Mouse (Mus musculus) spleen, adult 2 months (tissue): ENCODE data around the gene Ctse. TPM values are rescaled to one million over a fixed set of nuclear protein-coding genes. Genes with fewer than 3 reads are reported as not detected.

Source experiments
- DNase-seq, 2 experiments: peaks; one replicate each; pipeline versions ENCODE4 v3.0.0 to v3.0.0-alpha.2; 2012 to 2021; ENCODE audit warnings: low spot score in 2 of 2, low read depth in 1 of 2
- H3K27ac ChIP-seq: fragments of 200-500 bp; 2 replicates; pipeline ENCODE4 v1.5.1; 2012; ENCODE audit warnings: low read length, inconsistent platforms; ENCODE audit not compliant: insufficient read depth
- H3K27me3 ChIP-seq: fragments of 200-500 bp; 2 replicates; pipeline ENCODE4 v1.6.1; 2012; ENCODE audit warnings: mild to moderate bottlenecking, moderate library complexity, low read length, inconsistent platforms; ENCODE audit not compliant: control insufficient read depth, insufficient read depth
- H3K36me3 ChIP-seq: fragments of 200-500 bp; 2 replicates; pipeline ENCODE4 v1.6.1; 2012; ENCODE audit warnings: mild to moderate bottlenecking, low read length, inconsistent platforms; ENCODE audit not compliant: control insufficient read depth, insufficient read depth
- H3K4me1 ChIP-seq: fragments of 200-500 bp; 2 replicates; pipeline ENCODE4 v1.6.1; 2011; ENCODE audit warnings: inconsistent platforms; ENCODE audit not compliant: control insufficient read depth, insufficient read depth, insufficient read length
- H3K4me3 ChIP-seq: fragments of 200-500 bp; 2 replicates; pipeline ENCODE4 v1.5.1; 2011; ENCODE audit warnings: mild to moderate bottlenecking, inconsistent platforms; ENCODE audit not compliant: insufficient read depth, insufficient read length; ENCODE audit errors: extremely low read depth
- CTCF ChIP-seq: fragments of 200-500 bp; IDR thresholded peaks from 2 replicates; pipeline ENCODE4 v1.5.1; 2011; ENCODE audit warnings: mild to moderate bottlenecking, inconsistent platforms; ENCODE audit not compliant: insufficient read depth, insufficient read length, insufficient replicate concordance; ENCODE audit errors: extremely low read depth
- POLR2A ChIP-seq: fragments of 200-500 bp; IDR thresholded peaks from 2 replicates; pipeline ENCODE4 v1.6.1; 2011; ENCODE audit warnings: low read depth, low read length, inconsistent platforms
- WGBS: fragments of 180-500 bp; shearing (Covaris S2); methylation state at CpG from one replicate; pipeline ENCODE4 v1.1.7; 2018; 5-methylcytosine and 5-hydroxymethylcytosine counted together
- polyA plus RNA-seq: library from polyadenylated mRNA; depleted of rRNA; stranded (reverse); fragments of >200 nt; gene quantifications from 2 replicates; pipeline ENCODE4 v1.2.3, GENCODE M21; 2012

The Ctse gene
- polyA plus RNA-seq, 1 experiment = 77.8 TPM

DNA sequence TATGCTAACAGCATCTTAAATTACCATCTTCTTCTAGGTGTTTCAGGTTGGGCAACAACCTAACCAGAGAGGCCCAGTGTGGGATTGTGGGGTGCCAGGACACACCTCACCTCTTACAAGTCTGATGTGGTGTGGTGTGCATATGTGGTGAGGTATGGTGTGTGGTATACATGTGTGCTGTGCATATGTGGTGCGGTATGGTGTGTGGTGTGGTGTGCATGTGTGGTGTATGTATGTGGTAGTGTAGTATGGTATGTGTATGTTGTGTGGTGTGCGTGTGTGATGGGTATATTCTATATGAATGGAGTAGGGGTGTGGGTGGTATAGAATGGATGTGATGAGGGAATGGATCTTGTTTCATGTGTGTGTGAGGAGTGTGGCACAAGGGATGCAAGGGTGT is 49.6 kb downstream of the Ctse start:
- TF ChIP-seq CTCF = no peak
- TF ChIP-seq POLR2A = no peak
- H3K4me3 ChIP-seq = no peak overlapping the region
- no peaks in the 10 kb centered on the region for H3K36me3 ChIP-seq
- peaks cover 7% of the 10 kb centered on the region for H3K4me1 ChIP-seq
- no peak for DNase-seq
- H3K27ac ChIP-seq = no peak overlapping the region
- WGBS = 91% methylated on average over 2 of the region's 2 CpGs
- no peaks in the 10 kb centered on the region for H3K27me3 ChIP-seq

DNA sequence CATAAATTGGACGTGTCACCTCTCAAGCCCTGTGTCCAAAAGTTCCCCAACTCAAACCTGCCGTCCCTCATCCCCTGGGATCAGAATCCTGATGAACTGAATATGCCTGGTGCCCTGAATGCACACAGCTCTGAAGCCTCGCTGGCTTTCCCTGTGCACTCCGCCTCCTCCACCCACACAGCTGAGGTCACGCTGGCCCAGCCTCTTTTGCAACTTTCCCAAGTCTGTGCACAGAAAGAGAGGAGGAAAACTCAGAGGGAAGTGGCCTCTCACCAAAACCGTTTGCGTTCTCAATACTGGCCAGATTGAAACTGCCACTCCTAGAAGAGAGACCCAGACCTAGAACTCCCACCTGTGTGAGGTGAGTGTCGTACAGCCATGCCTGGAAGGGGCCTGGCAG is 50.4 kb downstream of the Ctse start, which contains the start of gene Rab7b:
TSS of gene Rab7b (plus strand) at position 221 of the 400 bp plus-strand sequence.
- DNase-seq = no peak
- H3K27me3 ChIP-seq = no peaks in the 10 kb centered on the region
- TF ChIP-seq CTCF = no peak
- no peak for TF ChIP-seq POLR2A
- no peak within 1 kb of the TSS for H3K27ac ChIP-seq
- H3K4me1 ChIP-seq = peaks cover 7% of the 10 kb centered on the region
- no peaks in the 10 kb centered on the region for H3K36me3 ChIP-seq
- 55% methylated on average over 8 of the region's 8 CpGs for WGBS
- H3K4me3 ChIP-seq = peak within 1 kb of the TSS; percentile 21; the same call in 1 of the 2 replicates

DNA sequence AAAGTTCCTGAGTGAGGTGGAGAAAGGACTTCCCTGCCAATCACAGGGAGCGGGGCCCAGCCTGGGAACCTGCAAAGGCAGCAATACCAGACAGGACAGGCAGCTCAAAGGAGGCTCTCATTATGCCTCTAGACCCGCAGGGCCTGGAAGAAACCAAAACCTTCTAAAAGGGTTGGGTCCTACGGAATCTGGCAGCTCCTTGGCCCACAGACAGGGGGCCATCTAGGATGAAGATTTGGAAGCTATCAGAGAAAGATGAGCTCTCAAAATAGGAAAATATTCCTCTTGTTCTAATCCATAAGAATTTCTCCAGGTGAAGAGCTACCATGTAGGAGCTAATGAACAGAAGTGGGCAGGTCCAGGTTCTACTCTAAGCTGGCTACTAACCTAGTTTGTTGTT is 50.9 kb downstream of the Ctse start:
- H3K27me3 ChIP-seq = no peaks in the 10 kb centered on the region
- H3K27ac ChIP-seq = no peak overlapping the region
- peak overlapping the region; percentile 21; the same call in 1 of the 2 replicates for H3K4me3 ChIP-seq
- H3K4me1 ChIP-seq = peaks cover 7% of the 10 kb centered on the region
- H3K36me3 ChIP-seq = no peaks in the 10 kb centered on the region
- no peak for DNase-seq
- WGBS = 86% methylated on average over 3 of the region's 3 CpGs
- no peak for TF ChIP-seq POLR2A
- TF ChIP-seq CTCF = no peak

DNA sequence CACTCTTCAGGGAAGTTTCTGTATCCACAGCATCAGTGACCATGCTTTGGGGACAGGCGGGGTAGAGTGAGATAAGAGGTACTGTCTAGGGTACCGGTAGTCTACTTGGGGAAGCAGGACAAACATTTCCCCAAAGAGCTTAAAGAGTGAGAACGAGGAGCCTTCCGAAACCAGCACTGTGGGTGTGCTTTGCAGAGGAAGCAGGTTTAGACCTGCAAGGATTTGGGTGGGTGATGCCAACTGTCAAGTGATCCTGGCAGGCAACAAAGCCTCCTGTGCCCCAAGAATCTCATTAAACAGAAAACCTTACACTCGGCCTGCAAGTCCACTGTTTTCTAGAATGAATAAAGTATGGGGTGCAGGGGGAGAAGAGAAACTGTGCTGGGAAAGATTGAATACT is 51.8 kb downstream of the Ctse start:
- no peaks in the 10 kb centered on the region for H3K27me3 ChIP-seq
- DNase-seq = no peak
- H3K4me1 ChIP-seq = peaks cover 7% of the 10 kb centered on the region
- no peak overlapping the region for H3K27ac ChIP-seq
- H3K4me3 ChIP-seq = no peak overlapping the region
- WGBS = 73% methylated on average over 5 of the region's 5 CpGs
- no peaks in the 10 kb centered on the region for H3K36me3 ChIP-seq
- TF ChIP-seq POLR2A (no peak), CTCF (no peak)

DNA sequence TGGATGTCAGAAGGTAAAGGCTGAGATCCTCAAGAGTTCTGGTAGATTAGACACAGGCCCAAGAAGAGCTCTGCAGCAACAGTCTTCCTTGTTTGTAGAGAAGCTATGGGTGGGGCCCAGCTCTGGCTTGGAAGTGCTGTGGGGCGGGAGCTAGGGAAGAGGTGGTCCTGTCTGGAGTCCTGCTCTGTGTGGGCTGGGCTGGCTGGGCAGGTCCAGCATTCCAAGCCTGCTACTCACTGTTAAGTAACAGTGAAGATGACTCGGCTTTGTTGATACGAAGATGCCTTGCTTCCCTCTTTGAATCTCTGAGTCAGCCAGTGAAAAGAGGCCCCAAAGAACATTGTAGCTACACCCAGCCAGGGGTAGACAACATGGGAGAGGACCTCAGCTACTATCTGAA is 52.3 kb downstream of the Ctse start:
- Histone ChIP-seq H3K27me3 (no peaks in the 10 kb centered on the region), H3K27ac (no peak overlapping the region), H3K36me3 (no peaks in the 10 kb centered on the region), H3K4me3 (no peak overlapping the region), H3K4me1 (peaks cover 7% of the 10 kb centered on the region)
- DNase-seq = no peak
- no peak for TF ChIP-seq POLR2A
- TF ChIP-seq CTCF = no peak
- 78% methylated on average over 3 of the region's 3 CpGs for WGBS

DNA sequence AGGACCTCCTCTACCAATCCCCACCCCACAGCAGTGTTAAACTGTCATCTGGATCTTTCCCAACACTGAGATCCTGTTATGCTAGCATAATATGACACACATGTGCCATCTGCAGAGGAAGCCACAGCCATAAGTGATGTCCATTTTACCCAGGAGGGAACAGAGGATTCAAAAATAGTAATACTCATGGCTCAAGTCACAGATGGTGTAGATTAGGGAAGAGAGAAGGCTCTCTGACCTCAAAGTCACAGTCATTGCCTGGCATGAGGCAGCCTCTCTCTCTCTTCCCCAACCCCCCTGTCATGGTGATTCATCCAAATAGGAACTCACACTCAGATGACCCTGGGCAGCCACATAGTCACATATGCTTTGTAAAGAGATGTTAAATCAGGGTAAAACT is 53.2 kb downstream of the Ctse start:
- no peaks in the 10 kb centered on the region for H3K36me3 ChIP-seq
- H3K27me3 ChIP-seq = no peaks in the 10 kb centered on the region
- H3K4me1 ChIP-seq = peaks cover 7% of the 10 kb centered on the region
- no peak overlapping the region for H3K27ac ChIP-seq
- no peak for DNase-seq
- TF ChIP-seq CTCF (no peak), POLR2A (no peak)
- H3K4me3 ChIP-seq = no peak overlapping the region

DNA sequence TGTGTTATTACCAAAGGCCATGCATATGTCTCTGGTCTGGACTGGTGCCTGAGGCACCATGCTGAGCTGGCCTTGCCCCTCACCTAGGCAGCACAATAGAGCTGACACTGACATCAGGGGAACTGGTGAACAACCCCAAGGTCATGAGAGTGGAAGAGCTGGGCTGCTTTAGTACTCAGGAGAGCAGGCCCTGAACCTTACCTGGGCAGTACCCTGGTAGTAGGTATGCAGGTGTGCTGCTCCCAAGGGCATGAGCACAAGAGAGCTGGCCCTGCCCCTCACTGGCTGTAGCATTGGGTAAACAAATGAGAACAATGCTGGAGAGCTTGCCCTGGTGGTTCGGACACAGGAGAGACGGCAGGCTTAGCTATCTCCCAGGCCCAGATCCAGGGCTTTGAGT is 57.2 kb downstream of the Ctse start:
- Histone ChIP-seq H3K27ac (no peak overlapping the region), H3K4me3 (no peak overlapping the region), H3K36me3 (no peaks in the 10 kb centered on the region), H3K27me3 (no peaks in the 10 kb centered on the region), H3K4me1 (peaks cover 7% of the 10 kb centered on the region)
- TF ChIP-seq POLR2A = no peak
- TF ChIP-seq CTCF = no peak
- DNase-seq = no peak
- WGBS = 94% methylated on average over 2 of the region's 2 CpGs
